Mouse (Mus musculus): ENCODE results near the gene Prrc2a.

DNA sequence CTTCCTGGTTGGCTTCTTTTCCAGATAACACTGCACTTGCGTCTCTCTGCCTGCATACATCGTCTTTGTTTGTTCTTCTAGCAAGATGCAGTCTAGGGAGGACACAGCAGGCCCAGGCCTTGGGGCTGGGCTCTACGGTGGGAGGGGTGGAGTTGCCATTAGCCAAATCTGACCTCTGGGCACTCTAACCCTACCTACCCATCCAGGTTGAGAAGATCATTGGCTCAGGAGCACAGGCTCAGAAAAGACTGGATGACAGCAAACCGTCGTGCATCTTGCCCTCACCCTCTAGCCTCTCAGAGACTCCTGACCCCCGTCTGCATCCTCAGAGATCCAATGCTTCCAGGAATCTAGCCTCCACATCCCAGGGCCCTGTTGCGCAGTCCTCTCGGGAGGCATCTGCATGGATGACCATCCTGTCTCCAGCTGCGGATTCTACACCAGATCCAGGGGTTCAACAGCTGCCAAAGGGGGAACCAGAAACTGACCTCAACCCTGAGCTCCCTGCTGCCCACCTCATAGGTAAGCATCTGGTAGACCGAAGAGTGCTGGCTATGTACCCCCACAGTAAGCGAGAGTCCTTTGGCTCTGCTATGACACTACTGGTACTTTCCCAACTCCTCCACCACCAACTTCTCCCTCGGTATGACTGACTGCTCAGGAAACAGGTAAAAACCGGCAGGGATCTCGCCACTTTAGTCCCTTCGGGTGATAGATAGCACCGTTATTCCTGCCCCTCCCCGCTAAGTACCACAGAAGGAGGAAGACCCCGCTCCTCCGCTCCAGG is 30.3 kb upstream of the Prrc2a start:
- TF ChIP-seq POLR2AphosphoS2 (IDR thresholded peaks at IDR 0.05; ENCODE audit: low read length) (no peak), POLR2A (IDR thresholded peaks at IDR 0.05; ENCODE audit: control insufficient read depth in 1 of 2, insufficient read depth in 1 of 2, low read depth in 1 of 2, low read length in 2 of 2, poor library complexity in 1 of 2) (no peak)
